Mouse (Mus musculus) intestine, embryonic 14.5 days (tissue): Measurements from ENCODE around the gene Rnf146. TPM values are rescaled to one million over a fixed set of nuclear protein-coding genes. Genes with fewer than 3 reads are reported as not detected.
"Not testable (repeated sequence)": the region's sequence is repeated elsewhere in the genome, so short reads cannot be mapped to it uniquely, and the experiment has no call there.

Source experiments
- ATAC-seq: fragments of 200-750 bp; cut with Nextera tagmentation; replicated peaks from 2 replicates; pipeline ENCODE4 v1.8.0; 2017; ENCODE audit warnings: low read depth, moderate number of reproducible peaks, moderate TSS enrichment, moderate library complexity; ENCODE audit not compliant: low FRiP score, low TSS enrichment
- DNase-seq: peaks from one replicate; pipeline ENCODE4 v3.0.0-alpha.2; 2018; ENCODE audit warnings: low spot score
- H3K27ac ChIP-seq: fragments of 300-500 bp; sonication (generic); 2 replicates; pipeline ENCODE4 v1.5.1; 2014; ENCODE audit warnings: low read depth, mild to moderate bottlenecking, control low read depth
- H3K27me3 ChIP-seq: fragments of 300-500 bp; sonication (generic); replicated peaks from 2 replicates; pipeline ENCODE4 v1.6.1; 2014; ENCODE audit warnings: low read length, control low read depth; ENCODE audit not compliant: control insufficient read depth, insufficient read depth
- H3K36me3 ChIP-seq: fragments of 300-500 bp; sonication (generic); 2 replicates; pipeline ENCODE4 v1.6.1; 2014; ENCODE audit warnings: low read length, control low read depth; ENCODE audit not compliant: control insufficient read depth, insufficient read depth
- H3K4me1 ChIP-seq: fragments of 300-500 bp; sonication (generic); replicated peaks from 2 replicates; pipeline ENCODE4 v1.6.1; 2014; ENCODE audit warnings: low read length, control low read depth, mixed read lengths; ENCODE audit not compliant: control insufficient read depth, insufficient read depth
- H3K4me2 ChIP-seq: fragments of 300-500 bp; sonication (generic); 2 replicates; pipeline ENCODE4 v1.6.1; 2014; ENCODE audit warnings: low read length
- H3K4me3 ChIP-seq: fragments of 300-500 bp; sonication (generic); 2 replicates; pipeline ENCODE4 v1.5.1; 2014; ENCODE audit warnings: low read depth, low read length, control low read depth, mixed read lengths
- H3K9ac ChIP-seq: fragments of 300-500 bp; sonication (generic); 2 replicates; pipeline ENCODE4 v1.6.1; 2014; ENCODE audit warnings: mild to moderate bottlenecking, low read length
- H3K9me3 ChIP-seq: fragments of 300-500 bp; sonication (generic); 2 replicates; pipeline ENCODE4 v1.6.1; 2016; ENCODE audit warnings: low read length, control low read depth; ENCODE audit not compliant: control insufficient read depth
- WGBS: fragments of 180-500 bp; shearing (Covaris S2); extraction: QIAGEN DNeasy Blood & Tissue Kit; methylation state at CpG from one replicate; pipeline ENCODE4 v1.1.7; 2014; 5-methylcytosine and 5-hydroxymethylcytosine counted together
- polyA plus RNA-seq: library from polyadenylated mRNA; unstranded; fragments of >200 nt; fragmentation: Nextera tagmentation; extraction: Ambion mirVana; gene quantifications from 2 replicates; pipeline ENCODE4 v1.2.1, GENCODE M21; 2014

Rnf146 gene
- 35.8 and 41.4 TPM in 2 replicates for polyA plus RNA-seq

- H3K9ac ChIP-seq: peak within 1 kb of the TSS; percentile 96
- H3K4me2 ChIP-seq: peak within 1 kb of the TSS; percentile 76
- peaks cover 5% of the 10 kb centered on the region for H3K4me1 ChIP-seq
- ATAC-seq: no peak; the same call in 1 of the 2 replicates
- WGBS: 7% methylated on average over 15 of the region's 15 CpGs
- peak within 1 kb of the TSS; percentile 91 for H3K4me3 ChIP-seq
- no peaks in the 10 kb centered on the region for H3K36me3 ChIP-seq
- no peaks in the 10 kb centered on the region for H3K9me3 ChIP-seq
- H3K27ac ChIP-seq: peak within 1 kb of the TSS; percentile 98
- DNase-seq: peak; percentile 92
- H3K27me3 ChIP-seq: no peaks in the 10 kb centered on the region
Observed at GRCm38 (mm10) chr10:29362197-29362900, at the start of gene Rnf146. TSS of gene Rnf146 (minus strand) at chr10:29362442.

DNA sequence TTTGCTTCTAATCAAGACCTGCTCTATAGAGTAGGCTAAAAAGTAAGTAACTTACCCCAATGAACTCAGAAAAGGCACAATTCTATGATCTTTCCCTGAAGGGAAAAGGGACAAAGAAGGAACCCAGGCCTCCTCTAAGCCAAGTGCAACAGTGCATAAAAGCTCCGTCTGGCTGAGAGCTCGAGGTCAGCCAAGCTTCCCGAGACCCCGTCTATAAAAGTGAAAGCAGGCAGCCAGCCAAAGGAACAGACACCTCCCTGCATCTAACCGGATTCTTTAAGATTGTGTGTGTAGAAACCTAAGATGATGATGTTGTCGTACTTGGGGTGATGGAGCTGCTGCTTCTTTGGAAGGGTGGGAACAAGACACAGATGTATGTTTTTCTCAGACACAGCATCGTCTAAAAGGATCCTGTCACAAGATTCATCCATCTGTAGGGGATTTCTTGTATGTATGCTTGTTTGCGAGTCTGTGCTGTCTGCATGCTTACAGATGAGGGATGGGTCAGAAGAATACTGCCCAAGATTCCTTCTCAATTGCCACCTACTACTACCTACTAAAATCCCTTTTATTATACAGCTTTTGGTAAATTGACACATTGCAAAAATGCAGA is 40.5 kb upstream of the Rnf146 start:
- peak overlapping the region; percentile 18; the same call in 1 of the 2 replicates for H3K4me2 ChIP-seq

GRCm38 (mm10) chr10:29394890-29395289 is 32.6 kb upstream of the Rnf146 start:
- not testable (repeated sequence) for DNase-seq, H3K27ac ChIP-seq, H3K4me1 ChIP-seq, H3K4me3 ChIP-seq, H3K36me3 ChIP-seq, H3K9ac ChIP-seq, H3K4me2 ChIP-seq, H3K9me3 ChIP-seq, ATAC-seq, H3K27me3 ChIP-seq
- WGBS: 83% methylated on average over 2 of the region's 2 CpGs

More for the DNA sequence above, 40.5 kb upstream of the Rnf146 start:
- Histone ChIP-seq H3K27ac (no peak overlapping the region), H3K9me3 (no peaks in the 10 kb centered on the region), H3K4me1 (no peaks in the 10 kb centered on the region), H3K36me3 (no peaks in the 10 kb centered on the region), H3K4me3 (no peak overlapping the region), H3K9ac (no peak overlapping the region), H3K27me3 (no peaks in the 10 kb centered on the region)
- DNase-seq: no peak
- ATAC-seq: no peak
- WGBS: 42% methylated on average over 8 of the region's 8 CpGs

DNA sequence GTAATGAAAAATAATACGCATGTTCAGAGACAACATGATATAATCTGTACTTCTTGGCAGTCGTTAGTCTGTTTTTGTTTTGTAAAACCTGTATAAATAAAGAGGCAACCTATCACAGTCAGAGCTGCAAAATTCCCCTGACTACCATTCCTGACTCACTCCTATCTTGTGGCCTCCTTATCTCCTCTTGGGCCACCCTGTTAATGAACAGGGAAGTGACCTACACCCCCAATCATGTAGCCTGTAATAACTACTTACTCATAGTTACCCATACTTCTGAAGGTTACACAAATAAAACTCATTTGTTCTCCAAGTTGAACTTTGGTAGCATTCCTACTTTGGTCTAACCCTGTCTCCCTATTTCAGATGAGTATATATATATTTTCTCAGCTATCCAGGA is 19.3 kb upstream of the Rnf146 start:
- Histone ChIP-seq H3K27me3 (no peaks in the 10 kb centered on the region), H3K9me3 (no peaks in the 10 kb centered on the region), H3K27ac (no peak overlapping the region), H3K4me1 (no peaks in the 10 kb centered on the region), H3K4me3 (no peak overlapping the region), H3K4me2 (no peak overlapping the region), H3K9ac (no peak overlapping the region), H3K36me3 (no peaks in the 10 kb centered on the region)
- DNase-seq: no peak
- WGBS: 84% methylated on average over 2 of the region's 2 CpGs
- no peak for ATAC-seq

GRCm38 (mm10) chr10:29374065-29374464 is 11.8 kb upstream of the Rnf146 start:
- no peaks in the 10 kb centered on the region for H3K4me1 ChIP-seq
- H3K4me3 ChIP-seq: no peak overlapping the region
- ATAC-seq (no peak), DNase-seq (no peak)
- H3K27ac ChIP-seq: no peak overlapping the region
- WGBS: 84% methylated on average over 5 of the region's 5 CpGs
- H3K36me3 ChIP-seq: no peaks in the 10 kb centered on the region
- no peak overlapping the region for H3K4me2 ChIP-seq
- H3K9me3 ChIP-seq: no peaks in the 10 kb centered on the region
- H3K9ac ChIP-seq: no peak overlapping the region
- H3K27me3 ChIP-seq: no peaks in the 10 kb centered on the region

DNA sequence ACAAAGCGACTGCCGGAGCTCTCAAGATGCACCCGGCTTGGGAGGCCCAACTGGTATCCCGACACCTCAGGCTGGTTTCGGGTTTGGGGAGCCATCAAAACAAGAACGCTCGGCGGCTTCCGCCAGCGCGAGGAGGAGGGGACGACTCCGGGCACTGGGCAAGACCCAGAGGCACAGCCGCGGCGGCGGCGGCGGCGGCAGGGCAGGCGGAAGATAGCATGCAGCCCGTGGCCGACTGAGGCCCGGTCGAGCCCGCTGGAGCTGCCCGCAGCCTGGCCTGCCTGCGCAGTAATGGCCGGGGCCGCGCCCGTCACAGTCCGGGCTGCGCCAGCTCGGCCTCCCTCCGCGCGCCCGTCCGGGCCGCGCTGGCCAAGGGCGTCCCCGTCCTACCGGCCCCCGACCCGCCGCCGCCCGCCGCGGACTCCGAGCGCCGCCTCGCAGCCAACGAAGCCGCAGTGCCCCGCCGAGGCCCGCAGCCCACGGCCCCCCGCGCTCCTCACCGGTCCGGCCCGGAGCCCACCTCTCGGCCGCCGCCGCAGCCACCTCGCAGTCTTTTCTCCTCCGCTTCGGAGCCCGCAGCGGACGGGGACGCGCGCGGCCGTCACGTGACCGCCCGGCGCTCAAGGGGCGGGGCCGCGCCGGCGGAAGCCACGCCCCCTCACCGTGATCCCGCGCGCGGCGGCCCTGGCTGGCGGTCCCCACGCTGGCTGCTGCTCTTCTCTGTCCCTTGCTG is 612 bp downstream of the Rnf146 start:
- peak; percentile 89 for DNase-seq

GRCm38 (mm10) chr10:29361095-29361463 is 1.2 kb downstream of the Rnf146 start:
- ATAC-seq (no peak), DNase-seq (no peak)
- Histone ChIP-seq H3K27me3 (no peaks in the 10 kb centered on the region), H3K4me3 (peak overlapping the region; percentile 91), H3K4me2 (peak overlapping the region; percentile 57), H3K9me3 (no peaks in the 10 kb centered on the region), H3K36me3 (no peaks in the 10 kb centered on the region), H3K27ac (peak overlapping the region; percentile 98), H3K9ac (peak overlapping the region; percentile 96), H3K4me1 (peaks cover 5% of the 10 kb centered on the region)
- WGBS: 4% methylated on average over 6 of the region's 6 CpGs

More for the DNA sequence above, 612 bp downstream of the Rnf146 start:
- H3K27me3 ChIP-seq: no peaks in the 10 kb centered on the region
- peak overlapping the region; percentile 98 for H3K27ac ChIP-seq
- no peaks in the 10 kb centered on the region for H3K9me3 ChIP-seq
- peak overlapping the region; percentile 91 for H3K4me3 ChIP-seq
- H3K4me2 ChIP-seq: peak overlapping the region; percentile 76
- no peaks in the 10 kb centered on the region for H3K36me3 ChIP-seq
- peak overlapping the region; percentile 96 for H3K9ac ChIP-seq
- WGBS: 0% methylated on average over 65 of the region's 100 CpGs
- H3K4me1 ChIP-seq: peaks cover 5% of the 10 kb centered on the region
- ATAC-seq: peak; percentile 97

- H3K4me1 ChIP-seq: no peaks in the 10 kb centered on the region
- WGBS: 44% methylated on average over 7 of the region's 7 CpGs
- H3K27ac ChIP-seq: no peak overlapping the region
Observed at GRCm38 (mm10) chr10:29354183-29354582, 8.1 kb downstream of the Rnf146 start.

More at GRCm38 (mm10) chr10:29354183-29354582, 8.1 kb downstream of the Rnf146 start:
- no peaks in the 10 kb centered on the region for H3K27me3 ChIP-seq
- H3K36me3 ChIP-seq: peaks cover 27% of the 10 kb centered on the region
- no peak overlapping the region for H3K9ac ChIP-seq
- no peak overlapping the region for H3K4me3 ChIP-seq
- ATAC-seq (no peak), DNase-seq (no peak)
- no peaks in the 10 kb centered on the region for H3K9me3 ChIP-seq
- H3K4me2 ChIP-seq: no peak overlapping the region
